Mouse (Mus musculus) kidney, adult 2 months (tissue): ENCODE measurements around the gene Tnfrsf8.

Source experiments
- CTCF ChIP-seq: fragments of 200-500 bp; conservative IDR thresholded peaks from 2 replicates; pipeline ENCODE4 v1.5.1; 2011; ENCODE audit warnings: low read depth, mild to moderate bottlenecking, control low read depth, low read length, moderate library complexity, mixed read lengths; ENCODE audit not compliant: insufficient read depth, insufficient read length
- POLR2A ChIP-seq: fragments of 200-500 bp; IDR thresholded peaks from one replicate; pipeline ENCODE4 v1.6.1; 2011; ENCODE audit warnings: low read depth, low read length, control low read depth

DNA sequence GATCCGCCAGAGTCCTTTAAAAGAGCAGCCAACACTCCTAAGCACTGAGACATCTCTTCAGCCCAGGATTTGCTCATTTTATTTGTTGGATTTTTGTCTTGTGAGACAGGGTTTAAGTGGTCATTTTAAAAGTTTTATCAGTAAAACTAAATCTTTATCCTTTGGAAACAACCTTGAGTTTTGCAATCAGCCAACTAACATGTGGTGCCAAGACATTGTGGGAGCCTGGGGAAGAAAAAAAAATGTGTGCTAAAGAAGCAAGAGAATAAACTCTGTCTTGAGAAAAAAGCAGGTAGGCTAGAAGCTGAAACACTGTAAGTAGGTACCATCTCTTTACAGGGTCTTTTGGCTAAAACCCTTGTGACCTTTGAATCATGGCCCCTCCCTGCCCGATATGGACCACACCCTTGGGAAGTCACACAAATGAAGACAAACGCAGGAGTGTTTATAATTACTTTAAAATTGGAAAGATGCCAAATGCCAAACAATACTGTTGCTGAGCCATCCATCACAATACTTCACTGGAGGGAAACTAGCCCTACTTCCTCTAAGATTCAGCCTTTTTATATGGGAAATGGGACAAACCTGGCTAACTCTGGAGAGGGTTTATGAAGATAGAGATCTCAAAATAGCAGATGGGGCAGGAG is 36.1 kb downstream of the Tnfrsf8 start:
- TF ChIP-seq CTCF (no peak), POLR2A (no peak)
